Mouse (Mus musculus) cerebellum, postnatal 25 days (tissue): Measurements from ENCODE around the gene Qpctl.

Experiments used
- DNase-seq, 2 experiments: peaks; one replicate each; pipeline ENCODE4 v3.0.0; 2021; ENCODE audit warnings: mixed read lengths in 2 of 2

Gene Qpctl

DNA sequence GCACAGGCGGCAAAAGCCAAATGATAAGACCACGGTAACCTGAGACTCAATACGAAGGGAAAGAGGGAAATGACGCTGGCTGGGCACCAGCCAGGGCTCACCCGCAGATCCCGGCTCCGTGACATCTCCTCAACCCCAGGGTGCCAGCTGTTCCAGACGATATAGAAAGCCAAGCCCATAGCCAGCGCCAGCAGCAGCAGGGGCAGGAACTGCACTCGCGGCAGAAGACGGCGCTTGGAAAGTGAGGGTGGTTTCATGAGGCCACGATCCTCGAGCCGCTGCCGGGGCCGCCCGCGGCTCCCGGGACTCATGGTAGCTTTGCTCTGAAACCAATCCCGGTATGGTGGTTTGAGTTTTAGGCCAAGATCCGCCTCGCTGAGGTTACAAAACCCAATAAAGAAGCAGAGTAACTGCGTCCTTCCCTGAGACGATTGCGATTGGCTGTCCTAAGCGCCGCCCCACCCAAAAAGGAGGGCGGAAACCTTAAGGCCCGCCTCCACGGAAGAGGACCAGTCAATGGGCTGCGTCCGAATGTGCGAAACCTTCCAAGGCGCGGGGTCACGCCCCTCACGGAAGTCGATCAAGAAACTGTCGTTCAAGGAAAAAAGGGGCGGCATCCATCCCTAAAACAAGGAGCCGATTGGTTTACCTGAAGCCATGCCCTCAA lies at the start of gene Qpctl:
TSS of gene Qpctl (minus strand) at position 417 of the 667 bp plus-strand sequence.
- peak; percentile 96 to 97 for DNase-seq

DNA sequence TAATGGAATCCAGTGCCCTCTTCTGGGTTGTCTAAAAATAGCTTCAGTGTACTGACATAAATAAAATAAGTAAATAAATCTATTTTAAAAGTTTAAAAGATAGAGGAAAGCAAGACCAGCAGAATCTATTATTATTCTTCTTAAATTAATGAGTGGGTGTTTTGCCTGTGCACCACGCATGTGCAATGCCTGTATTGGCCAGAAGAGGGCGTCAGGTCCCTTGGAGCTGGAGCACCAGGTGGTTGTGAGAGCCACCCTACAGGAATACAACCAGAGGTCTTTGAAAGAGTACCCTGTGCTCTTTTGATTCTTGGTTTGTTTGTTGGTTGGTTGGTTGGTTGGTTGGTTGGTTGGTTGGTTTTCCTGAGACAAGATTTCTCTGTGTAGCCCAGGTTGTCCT lies 48.9 kb upstream of the Qpctl start:
- peak in 1 of 2 experiments; percentile 52 for DNase-seq

DNA sequence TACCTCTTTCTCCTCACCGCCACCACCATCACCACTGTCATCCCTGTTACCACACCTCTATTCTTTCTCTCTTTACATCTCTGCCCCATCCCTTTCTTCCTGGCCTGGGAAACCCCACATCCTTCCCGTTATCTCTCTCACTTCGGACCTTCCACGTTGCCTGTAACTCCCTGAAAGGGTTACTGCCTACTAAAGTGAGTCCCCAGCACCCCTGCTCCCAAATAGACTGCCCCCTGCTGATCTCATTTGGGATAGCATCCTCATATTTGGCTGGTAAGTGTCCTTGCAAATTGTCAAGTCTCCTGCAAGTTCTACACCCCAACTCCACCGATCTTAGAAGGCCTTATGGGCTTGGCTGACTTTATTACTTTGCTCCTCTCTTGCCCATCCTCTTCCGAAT lies 47.6 kb upstream of the Qpctl start:
- peak in 1 of 2 experiments; percentile 63 for DNase-seq

DNA sequence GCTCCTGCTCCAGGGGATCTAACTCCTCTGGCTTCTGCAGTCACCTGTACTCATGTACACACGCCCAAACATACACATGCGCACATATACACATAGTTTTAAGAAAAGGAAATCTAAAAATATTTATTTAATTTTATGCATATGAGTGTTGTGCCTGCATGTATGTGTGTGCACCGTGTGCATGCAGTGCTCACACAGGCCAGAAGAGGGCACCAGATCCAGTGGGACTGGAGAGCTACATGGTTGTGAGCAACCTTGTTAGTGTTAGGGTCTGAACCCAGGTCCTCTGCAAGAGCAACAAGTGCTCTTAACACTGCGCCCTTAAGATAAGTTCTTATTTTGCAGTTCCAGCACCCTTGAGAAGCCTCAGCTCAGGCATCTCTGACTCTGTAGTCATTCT lies 45.6 kb upstream of the Qpctl start:
- no peak for DNase-seq

DNA sequence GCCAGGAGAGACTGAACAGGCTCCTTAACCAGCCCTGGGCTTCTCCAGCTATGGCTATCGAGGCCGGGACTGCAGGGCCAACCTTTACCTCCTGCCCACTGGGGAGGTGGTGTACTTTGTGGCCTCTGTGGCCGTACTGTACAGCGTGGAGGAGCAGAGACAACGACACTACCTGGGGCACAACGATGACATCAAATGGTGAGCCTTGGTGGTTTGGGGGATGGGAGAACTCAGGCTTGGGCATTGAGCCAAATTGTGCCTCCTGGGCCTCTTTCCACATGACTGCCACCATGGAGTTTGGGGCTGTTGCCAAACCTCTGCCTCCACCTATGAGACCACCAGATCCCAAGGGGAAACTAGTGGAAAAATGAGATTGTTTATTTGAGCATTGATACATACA lies 35.7 kb upstream of the Qpctl start:
- no peak for DNase-seq

DNA sequence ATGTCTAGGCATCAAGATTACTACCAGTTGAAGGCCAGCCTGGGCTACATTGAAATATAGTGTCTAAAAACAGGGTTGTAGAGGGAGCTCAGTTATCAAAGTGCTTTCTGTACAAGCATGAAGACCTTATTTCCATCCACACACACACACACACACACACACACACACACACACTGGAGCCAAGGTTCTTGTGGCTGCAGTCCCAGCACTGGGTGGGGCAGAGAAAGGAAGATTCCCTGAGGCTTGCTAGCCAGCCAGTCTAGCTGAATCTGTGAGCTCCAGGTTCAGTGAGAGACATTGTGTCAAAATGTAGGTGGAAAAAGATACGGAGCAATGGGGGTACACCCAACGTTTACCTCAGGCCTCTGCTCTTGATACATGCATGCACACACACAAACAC lies 35.2 kb upstream of the Qpctl start:
- no peak for DNase-seq

DNA sequence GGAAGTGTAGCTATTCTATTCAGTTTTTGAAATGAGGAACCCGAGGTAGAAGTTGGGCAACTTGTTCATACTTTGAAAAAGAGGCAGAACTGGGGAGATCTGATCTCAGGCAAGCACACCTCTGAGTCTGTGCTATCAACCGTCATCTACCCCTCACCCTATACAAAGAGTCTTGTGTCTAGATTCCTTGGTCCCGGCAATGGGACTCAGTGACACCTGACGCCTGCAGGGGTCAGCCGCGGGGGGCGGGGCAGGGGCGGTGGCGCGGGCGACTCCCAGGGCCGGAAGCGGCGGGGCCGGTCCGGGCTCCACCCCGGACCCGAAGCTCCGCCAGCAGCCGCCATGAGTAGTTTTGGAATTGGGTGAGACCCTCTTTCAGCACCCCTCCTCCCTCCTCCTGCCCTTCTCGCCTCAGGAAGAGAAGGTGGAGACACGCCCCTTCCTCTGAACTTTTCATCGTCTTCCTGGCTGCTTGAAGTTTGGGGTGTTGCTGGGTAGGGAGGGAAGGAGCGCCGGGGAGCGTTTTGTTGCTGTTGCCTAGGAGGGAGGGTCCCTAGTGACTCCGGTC lies 31.9 kb upstream of the Qpctl start:
- DNase-seq, result no peak

DNA sequence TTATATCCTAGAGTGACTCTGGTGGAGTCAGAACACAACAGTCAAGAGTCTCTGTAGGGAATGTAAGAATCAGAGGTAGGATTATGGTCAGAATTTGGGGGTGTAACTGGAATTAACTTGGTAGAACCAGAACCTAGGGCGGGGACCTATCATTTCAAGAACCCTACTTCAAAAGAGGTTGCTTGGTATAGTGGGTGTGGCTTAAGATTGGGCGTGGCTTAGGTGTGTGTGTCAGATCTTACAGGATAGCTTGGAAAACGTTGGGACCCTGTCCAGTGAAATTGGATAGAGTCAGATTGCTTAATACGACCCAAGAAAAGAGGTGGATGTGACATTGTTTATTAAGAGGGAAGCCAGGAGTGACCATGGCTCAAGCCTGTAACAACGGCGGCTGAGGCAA lies 30.8 kb upstream of the Qpctl start:
- no peak for DNase-seq

DNA sequence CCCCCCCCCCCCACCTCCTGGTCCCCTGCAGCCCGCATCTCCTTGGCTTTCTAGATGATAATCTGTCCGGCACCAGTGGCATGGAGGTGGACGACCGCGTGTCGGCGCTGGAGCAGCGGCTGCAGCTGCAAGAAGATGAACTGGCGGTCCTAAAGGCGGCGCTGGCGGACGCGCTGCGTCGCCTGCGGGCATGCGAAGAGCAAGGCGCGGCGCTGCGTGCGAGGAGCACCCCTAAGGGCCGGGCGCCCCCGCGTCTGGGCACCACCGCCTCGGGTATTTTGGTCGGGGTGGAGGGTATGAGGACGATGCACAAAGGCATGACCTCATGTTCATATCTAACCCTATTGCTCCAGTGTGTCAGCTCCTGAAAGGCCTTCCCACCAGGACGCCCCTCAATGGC lies 30.1 kb upstream of the Qpctl start:
- peak; percentile 41 to 71 for DNase-seq

DNA sequence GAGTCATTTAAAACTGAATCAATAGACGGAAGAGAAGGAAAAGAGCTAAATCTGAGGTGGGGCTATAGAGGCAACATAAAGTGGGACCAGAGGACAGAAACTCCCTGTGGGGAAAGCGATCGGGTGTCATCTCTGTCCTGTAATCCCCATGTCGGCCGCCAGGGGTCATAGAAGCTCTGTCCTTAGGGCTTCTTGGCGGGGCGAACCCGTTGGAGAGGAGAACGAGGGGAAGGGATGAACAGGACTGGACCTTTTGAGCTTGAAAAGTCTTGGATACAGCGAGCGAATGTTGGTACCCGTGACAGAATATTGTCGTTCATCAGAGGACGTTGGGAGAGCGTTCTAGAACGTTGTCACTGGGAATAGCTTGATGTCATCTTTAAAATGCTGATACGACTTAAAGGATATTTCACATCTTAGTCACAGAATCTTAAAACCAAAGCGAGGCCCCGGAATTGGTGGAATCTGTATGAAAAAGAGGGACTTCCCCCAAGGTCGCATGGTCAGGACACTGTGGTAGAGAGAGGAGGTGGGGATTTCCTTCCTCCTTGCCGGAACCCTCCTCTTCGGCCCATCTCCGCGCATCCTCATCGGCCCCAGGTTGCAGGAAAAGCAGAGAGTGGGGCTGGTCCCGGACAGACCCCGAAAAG lies 29.5 kb upstream of the Qpctl start:
- peak; percentile 86 to 92 for DNase-seq

DNA sequence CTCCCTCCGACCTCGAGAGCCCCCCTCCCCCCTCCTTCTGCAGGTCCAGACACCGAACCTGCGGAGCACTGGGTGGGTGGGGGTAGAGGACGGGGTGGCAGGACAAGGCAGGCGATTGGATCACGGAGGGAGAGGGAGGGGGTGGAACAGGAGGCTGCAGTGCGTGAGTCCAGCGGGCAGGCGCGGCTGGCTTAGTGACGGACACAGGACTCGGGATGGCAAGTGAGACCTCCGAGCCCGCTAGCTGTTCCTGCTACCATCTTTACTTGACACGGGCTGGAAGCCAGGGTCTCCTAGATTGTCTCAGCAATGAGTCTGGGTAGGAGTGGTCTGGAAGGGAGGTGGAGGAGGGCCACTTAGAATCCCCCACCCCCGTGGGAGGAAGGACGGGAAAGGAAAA lies 28.9 kb upstream of the Qpctl start:
- peak; percentile 45 to 61 for DNase-seq

DNA sequence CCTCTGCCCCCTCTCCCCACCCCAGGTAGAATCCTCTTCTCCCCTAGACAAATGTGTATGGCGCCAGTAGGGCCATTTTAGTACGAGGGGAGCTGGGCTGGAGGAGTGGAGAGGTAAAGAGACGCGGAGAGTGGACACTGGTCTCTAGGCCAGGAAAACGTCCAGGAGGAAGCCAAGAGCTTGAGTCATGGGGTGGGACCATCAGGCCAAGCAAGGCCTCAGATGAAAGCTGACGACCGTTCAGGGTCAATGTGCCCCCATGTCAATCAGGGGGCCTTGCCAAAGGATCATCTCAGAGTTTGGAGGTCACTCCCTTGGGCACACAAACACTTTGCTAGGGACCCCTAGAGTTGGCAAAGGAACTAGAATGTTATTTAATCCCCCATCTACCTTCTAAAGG lies 28.1 kb upstream of the Qpctl start:
- DNase-seq, result peak; percentile 33 to 39

DNA sequence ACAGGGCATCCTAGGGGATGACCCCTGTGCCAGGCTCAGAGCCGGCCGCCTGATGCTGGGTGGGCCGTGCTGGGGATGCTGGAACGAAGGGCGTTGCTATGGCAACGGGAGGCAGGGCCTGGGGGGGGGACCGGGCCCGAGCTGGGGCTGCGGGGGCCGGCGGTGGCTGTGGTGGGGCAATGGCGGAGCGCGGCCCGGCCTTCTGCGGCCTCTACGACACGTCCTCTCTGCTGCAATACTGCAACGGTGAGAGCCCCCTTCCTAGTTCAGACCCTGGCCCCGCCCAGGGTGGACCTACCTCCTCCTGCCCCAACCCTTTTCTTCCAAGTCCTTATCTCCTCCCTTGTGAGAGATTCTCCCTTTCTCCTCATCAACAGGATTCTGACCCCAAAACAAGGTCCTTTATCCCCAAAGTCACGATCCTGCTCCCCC lies 27.4 kb upstream of the Qpctl start:
- peak in 1 of 2 experiments; percentile 86 for DNase-seq

DNA sequence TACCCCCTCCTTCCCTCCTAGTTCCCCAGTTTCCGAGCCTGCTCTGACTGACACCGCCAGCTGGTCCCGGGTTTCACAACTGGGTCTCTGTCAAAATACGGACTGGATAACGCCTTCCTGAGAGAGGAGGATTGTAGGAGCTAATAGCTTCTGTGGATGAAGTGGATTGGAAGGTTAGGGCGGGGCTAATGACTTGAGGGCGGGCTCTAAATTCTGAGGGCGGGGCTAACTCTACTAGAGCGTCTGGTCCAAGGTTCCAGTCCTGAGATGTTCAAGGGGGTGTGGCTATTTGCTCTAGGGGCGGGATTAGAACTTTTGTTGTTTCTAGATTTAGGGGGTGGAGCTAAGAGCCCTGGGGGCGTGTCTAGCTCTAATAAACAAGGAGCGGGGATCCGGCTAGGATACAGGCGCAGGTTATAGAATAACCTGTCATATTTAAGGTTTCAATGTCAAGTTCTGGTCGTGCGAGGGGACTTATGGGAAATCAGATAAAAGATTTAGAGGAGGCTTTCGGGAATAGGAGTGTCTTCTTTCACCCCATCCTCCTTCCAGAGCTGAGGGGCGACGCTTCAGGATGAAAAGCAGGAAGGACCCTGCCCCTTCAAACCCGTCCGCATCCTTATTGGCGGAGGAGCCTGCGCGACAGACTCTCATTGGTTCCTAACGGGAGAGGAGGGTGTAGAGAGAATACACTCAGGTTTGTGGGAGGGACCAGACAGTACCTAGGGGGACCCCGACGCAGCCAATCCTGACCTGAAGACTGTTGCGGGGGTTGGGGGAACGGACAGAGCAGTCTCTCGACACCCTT lies 26.8 kb upstream of the Qpctl start, which contains the start of gene Eml2:
TSS of gene Eml2 (plus strand) at position 714 of the 808 bp plus-strand sequence.
- peak; percentile 68 to 82 for DNase-seq

DNA sequence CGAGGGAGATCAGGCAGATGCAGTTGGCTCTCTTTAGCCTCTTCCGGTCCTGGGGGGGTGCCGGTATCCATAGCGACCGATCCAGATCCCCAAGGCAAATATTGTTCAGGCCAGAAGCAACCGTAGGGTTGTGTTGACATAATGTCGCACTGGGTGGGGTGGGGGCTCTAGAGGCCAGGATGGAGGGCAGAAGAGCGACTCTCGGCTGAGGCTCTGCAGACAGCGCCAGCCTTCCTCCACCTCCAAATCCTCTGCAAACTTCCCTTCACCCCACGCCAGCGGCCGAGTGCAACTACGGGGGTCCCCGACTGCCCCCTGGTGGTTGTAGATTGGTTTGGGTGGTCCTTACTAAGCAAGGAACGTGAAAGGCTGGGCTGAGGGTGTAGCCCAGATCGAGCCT lies 23.8 kb upstream of the Qpctl start:
- peak; percentile 67 to 83 for DNase-seq

DNA sequence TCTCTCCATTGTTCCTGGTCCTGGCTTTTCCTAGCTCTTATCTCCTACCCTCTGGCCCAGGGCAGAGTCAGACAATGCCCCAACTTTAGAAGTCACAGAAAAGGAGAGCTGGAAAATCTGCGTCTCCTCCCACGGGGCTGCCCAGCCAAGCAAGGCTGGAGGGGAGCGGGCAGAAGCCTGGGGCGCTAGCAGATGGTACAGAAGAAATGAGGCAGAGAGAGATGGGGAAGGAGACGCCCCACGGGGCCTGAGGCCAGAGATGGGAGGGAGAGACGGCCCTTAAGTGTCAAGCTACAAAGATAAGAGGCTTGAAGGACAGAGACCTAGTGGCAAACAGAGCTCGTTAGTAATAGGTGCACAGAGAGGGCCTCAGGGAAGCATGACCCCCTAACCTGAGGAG lies 22.7 kb upstream of the Qpctl start:
- peak; percentile 61 to 63 for DNase-seq

DNA sequence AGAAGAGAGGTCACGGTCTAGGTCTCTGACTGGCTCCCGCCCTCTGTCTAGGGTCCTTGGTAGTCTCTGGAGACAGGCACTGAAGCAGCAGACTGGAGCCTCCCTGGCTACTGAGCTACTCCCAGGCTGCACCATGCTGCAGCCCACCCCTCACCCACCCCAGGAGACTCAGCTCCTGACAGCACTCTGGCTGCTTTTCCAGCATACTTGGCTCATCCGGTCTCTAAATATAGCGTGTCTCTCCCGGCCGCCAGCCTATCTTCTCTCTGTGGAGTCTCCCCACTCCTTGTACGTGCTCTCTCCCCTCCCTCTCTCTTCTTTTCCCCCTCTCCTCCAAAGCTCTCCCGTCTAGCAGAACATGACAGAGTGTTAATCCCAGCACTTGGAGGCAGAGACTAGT lies 21.1 kb upstream of the Qpctl start:
- no peak for DNase-seq

DNA sequence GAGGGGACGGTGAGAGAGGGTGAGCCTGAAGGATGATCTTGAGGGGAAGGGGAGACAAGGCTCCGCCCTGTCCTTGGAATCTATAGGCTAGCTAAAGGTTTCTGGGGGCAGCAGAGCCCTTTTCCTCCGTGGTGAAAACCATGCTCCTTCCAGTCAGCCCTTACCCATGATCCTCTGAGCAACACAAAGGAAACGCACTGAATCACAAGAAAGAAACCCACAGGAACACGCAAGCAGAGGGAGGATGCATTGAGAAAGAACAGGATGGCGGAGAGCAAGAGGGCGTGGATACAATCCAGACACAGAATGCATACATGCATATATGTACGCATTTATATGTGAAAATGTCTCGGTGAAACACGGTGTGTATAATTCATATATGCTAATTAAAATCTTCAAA lies 20.4 kb upstream of the Qpctl start:
- DNase-seq, result no peak

DNA sequence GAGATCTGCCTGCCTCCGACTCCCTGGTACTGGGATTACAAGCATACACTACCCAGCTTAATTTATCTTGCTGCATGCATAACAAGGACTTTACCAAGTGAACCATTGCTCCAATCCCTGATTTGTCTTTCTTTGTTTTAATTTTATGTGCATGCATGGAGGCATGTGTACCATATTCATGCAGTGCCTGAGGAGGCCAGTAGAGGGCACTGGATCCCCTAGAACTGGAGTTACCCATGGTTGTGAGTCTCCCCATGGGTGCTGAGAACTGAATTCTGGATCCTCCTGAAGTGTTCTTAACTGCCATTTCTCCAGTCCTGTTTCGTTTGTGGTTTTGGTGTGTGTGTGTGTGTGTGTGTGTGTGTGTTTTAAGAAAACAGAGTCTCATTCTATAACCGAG lies 17.9 kb upstream of the Qpctl start:
- no peak for DNase-seq

DNA sequence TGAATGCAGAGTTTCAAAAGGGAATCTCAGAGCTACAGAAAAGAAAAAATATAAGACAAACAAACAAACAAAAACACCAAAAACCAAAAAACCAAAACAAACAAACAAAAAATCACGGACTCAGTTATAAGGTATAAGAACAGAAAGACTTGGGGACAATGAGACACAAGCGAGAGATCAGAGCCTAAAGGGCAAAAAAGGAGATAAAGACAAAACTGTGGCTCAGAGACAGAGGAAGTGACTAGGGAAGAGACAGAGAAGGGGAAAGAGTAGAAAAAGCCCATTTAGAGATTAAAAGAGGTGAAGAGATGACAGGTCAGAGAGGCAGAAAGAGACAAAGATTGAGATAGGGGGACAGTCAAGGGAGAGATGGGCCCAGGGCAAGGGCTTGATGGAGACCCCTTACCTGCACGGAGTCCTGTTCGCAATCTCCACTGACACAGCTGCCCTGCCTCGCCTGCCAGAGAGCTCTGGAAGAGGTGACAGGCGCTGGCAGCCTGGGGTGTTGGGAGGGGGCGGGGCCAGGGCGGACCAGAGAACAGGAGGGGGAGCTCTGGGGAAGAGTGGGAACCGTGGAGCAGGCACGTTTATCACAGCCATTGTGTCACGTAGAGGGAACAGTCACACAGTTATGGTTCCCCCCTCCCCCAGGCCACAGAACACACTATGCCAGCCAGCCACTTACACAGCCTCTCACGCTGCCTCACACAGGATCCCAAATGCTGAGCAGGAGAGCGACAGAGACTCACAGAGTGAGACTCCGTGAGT lies 16.7 kb upstream of the Qpctl start, which contains the start of gene Gipr:
TSS of gene Gipr (minus strand) at position 472 of the 768 bp plus-strand sequence.
- no peak for DNase-seq

DNA sequence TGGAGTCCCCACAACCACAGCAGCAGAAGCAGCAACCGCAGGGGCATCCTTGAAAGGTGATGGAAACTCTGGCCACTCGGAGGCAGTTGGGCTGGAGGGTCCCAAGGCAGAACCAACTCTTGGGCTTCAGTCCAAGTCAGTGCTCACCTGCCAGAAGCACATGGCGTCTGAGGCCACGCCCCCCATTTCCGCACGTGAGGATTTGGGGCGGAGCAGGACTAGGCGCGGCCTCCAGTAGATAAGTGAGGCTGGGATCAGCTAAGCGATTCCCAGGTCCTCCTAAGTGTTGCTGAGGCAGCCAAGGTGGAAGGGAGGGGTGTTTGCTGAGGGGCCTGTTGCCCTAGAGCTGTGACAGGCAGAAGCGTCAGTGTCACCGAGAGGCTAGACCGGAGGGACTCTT lies 15.9 kb upstream of the Qpctl start:
- no peak for DNase-seq

DNA sequence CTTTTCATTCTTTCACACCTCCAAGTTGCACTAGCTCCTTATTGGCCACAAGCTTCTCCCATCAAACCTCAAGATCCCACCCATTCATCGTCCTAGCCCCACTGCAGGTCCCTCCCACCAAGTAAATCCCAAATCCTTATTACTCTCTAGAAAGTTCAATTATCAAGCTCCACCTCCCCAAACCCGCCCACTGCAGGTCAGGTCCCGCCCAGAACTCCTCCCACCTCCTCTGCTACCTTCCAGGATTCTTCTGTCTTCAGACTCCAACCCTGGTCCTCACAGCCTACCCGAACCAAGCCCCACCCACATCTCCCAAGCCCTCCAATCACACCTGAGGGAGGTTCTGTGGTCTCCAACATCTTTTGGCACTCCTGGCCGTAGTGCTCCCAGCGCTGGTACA lies 15.1 kb upstream of the Qpctl start:
- DNase-seq, result no peak

DNA sequence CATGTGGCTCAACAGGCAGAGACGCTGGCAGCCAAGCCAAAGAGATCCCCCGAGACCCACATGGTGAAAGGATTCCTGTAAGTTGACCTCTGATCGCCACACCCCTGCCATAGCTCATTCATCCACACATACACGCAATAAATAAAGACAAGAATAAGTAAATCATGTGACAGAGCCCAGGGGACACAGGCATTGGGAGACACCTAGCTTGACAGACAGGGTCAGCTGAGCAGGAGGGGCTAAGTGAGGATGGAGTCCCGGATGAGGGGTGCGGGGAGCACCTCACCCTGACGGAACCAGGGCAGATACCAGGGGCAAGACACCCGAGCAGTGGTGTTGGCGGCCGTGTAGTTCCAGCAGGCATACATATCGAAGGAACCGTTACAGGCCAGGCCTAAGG lies 14.7 kb upstream of the Qpctl start:
- DNase-seq, result no peak
